Mouse (Mus musculus): ENCODE results near the gene Nfkbid. TPM values are rescaled to one million over a fixed set of nuclear protein-coding genes. Genes with fewer than 3 reads are reported as not detected.
"Not testable (repeated sequence)": the region's sequence is repeated elsewhere in the genome, so short reads cannot be mapped to it uniquely, and the experiment has no call there.

Gene Nfkbid
- polyA plus RNA-seq, 1 experiment from 2014 or later, result 2.0 TPM

DNA sequence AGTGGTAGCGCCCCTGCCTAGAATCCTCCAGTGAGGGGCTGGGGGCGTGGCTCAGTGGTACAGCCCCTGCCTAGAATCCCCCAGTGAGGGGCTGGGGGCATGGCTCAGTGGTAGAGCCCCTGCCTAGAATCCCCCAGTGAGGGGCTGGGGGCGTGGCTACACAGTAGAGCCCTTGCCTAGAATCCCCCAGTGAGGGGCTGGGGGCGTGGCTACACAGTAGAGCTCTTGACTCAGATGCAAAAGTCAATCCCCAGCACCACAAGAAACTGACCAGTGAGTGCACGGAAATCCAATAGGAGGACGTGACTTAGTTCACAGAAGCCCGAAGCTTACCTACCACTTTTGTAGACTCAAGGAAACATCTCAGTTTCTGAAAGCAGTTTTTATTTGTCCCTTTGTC, 54.6 kb downstream of the Nfkbid start:
- H3K4me3 ChIP-seq (ENCODE audit: low read length); ATAC-seq (ENCODE audit: low FRiP score, low TSS enrichment); H3K36me3 ChIP-seq (ENCODE audit: insufficient read depth, low read length); H3K4me2 ChIP-seq (replicated peaks; ENCODE audit: low read depth, low read length); H3K9ac ChIP-seq (replicated peaks; ENCODE audit: low read length); H3K27ac ChIP-seq (ENCODE audit: low read length); H3K9me3 ChIP-seq (ENCODE audit: low read length); H3K27me3 ChIP-seq (ENCODE audit: insufficient read depth, low read length); H3K4me1 ChIP-seq (ENCODE audit: insufficient read depth, low read length): not testable (repeated sequence)
- 88% methylated on average over 7 of the region's 7 CpGs for WGBS

DNA sequence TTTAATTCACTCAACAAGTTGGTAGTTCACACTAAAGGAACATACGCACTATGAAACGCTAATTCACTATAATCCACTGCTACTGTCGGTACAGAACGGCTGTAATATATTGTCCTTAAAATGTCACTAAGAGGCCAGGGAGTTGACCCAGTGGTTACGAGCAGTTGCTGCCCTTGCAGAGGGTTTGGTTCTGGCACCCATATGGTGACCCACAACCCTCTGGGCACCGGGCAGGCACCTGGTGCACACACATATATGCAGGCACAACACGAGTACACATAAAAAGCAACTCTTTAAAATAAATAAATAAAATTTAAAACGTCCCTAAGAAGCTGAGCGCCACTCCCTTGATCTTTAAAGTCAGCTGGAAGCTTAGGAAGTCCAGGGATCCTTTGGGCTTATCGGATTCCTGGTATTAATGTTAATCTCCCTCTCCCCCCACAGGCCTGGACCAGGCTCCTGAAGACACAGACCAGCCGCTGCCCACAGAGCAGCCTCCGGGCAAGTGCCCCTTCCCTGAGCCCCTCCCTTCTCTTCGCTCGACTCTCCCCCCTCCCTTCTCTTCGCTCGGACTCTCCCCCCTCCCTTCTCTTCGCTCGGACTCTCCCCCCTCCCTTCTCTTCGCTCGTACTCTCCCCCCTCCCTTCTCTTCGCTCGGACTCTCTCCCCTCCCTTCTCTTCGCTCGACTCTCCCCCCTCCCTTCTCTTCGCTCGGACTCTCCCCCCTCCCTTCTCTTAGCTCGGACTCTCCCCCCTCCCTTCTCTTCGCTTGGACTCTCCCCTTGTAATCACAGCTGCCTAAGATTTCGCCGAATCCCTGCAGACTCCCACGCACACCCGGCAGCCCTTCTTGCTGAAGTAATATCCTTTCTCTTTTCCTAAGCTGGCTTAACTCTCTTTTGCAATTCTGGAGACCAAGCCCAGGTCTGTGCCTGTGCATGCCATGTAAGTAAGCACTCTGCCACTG, 56.2 kb downstream of the Nfkbid start:
- peak overlapping the region; percentile 15 for H3K4me3 ChIP-seq (ENCODE audit: low read length)
- peaks cover 9% of the 10 kb centered on the region for H3K4me1 ChIP-seq (ENCODE audit: insufficient read depth, low read length)
- H3K9me3 ChIP-seq (ENCODE audit: low read length), result no peaks in the 10 kb centered on the region
- no peak overlapping the region for H3K27ac ChIP-seq (ENCODE audit: low read length)
- 5% methylated on average over 22 of the region's 32 CpGs for WGBS
- H3K36me3 ChIP-seq (ENCODE audit: insufficient read depth, low read length), result no peaks in the 10 kb centered on the region
- H3K27me3 ChIP-seq (ENCODE audit: insufficient read depth, low read length), result no peaks in the 10 kb centered on the region
- H3K4me2 ChIP-seq (replicated peaks; ENCODE audit: low read depth, low read length), result peak overlapping the region; percentile 48
- ATAC-seq (ENCODE audit: low FRiP score, low TSS enrichment), result peak; percentile 78; the same call in 1 of the 2 replicates
- no peak overlapping the region for H3K9ac ChIP-seq (replicated peaks; ENCODE audit: low read length)

Other genes with a start within 250 kb of the Nfkbid start
- 11.7 and 13.8 TPM in 2 replicates for gene Cox7a1, start 237.6 kb upstream of the Nfkbid start, polyA plus RNA-seq (2015; fragmentation: Nextera tagmentation; extraction: Ambion mirVana)
- 105 and 111 TPM in 2 replicates for gene Capns1, start 222.9 kb upstream of the Nfkbid start, polyA plus RNA-seq (2015; fragmentation: Nextera tagmentation; extraction: Ambion mirVana)
- gene Polr2i, start 189.8 kb upstream of the Nfkbid start, polyA plus RNA-seq (2015; fragmentation: Nextera tagmentation; extraction: Ambion mirVana), result 145 and 146 TPM in 2 replicates
- gene Tbcb, start 189.5 kb upstream of the Nfkbid start, polyA plus RNA-seq (2015; fragmentation: Nextera tagmentation; extraction: Ambion mirVana), result 180 and 206 TPM in 2 replicates
- not detected in 2 replicates for gene Ovol3, start 186.0 kb upstream of the Nfkbid start, polyA plus RNA-seq (2015; fragmentation: Nextera tagmentation; extraction: Ambion mirVana)
- 0.27 and 0.57 TPM in 2 replicates for gene Thap8, start 141.6 kb upstream of the Nfkbid start, polyA plus RNA-seq (2015; fragmentation: Nextera tagmentation; extraction: Ambion mirVana)
- 9.7 and 10.8 TPM in 2 replicates for gene Wdr62, start 141.3 kb upstream of the Nfkbid start, polyA plus RNA-seq (2015; fragmentation: Nextera tagmentation; extraction: Ambion mirVana)
- gene Clip3, start 130.0 kb upstream of the Nfkbid start, polyA plus RNA-seq (2015; fragmentation: Nextera tagmentation; extraction: Ambion mirVana), result 27.2 and 45.3 TPM in 2 replicates
- 106 and 107 TPM in 2 replicates for gene Alkbh6, start 113.0 kb upstream of the Nfkbid start, polyA plus RNA-seq (2015; fragmentation: Nextera tagmentation; extraction: Ambion mirVana)
- gene Syne4, start 106.9 kb upstream of the Nfkbid start, polyA plus RNA-seq (2015; fragmentation: Nextera tagmentation; extraction: Ambion mirVana), result 129 and 136 TPM in 2 replicates
- gene E130208F15Rik, start 100.0 kb upstream of the Nfkbid start, polyA plus RNA-seq (2015; fragmentation: Nextera tagmentation; extraction: Ambion mirVana), result 2.3 and 3.7 TPM in 2 replicates
- gene Sdhaf1, start 97.8 kb upstream of the Nfkbid start, polyA plus RNA-seq (2015; fragmentation: Nextera tagmentation; extraction: Ambion mirVana), result 17.2 and 18.1 TPM in 2 replicates
- 6.8 and 8.3 TPM in 2 replicates for gene Lrfn3, start 59.0 kb upstream of the Nfkbid start, polyA plus RNA-seq (2015; fragmentation: Nextera tagmentation; extraction: Ambion mirVana)
- gene Tyrobp, start 8.0 kb upstream of the Nfkbid start, polyA plus RNA-seq (2015; fragmentation: Nextera tagmentation; extraction: Ambion mirVana), result 29.3 and 31.4 TPM in 2 replicates
- 0.63 and 0.84 TPM in 2 replicates for gene Hcst, start 1.9 kb upstream of the Nfkbid start, polyA plus RNA-seq (2015; fragmentation: Nextera tagmentation; extraction: Ambion mirVana)
- gene Aplp1, start 23.8 kb downstream of the Nfkbid start, polyA plus RNA-seq (2015; fragmentation: Nextera tagmentation; extraction: Ambion mirVana), result 27.9 and 31.5 TPM in 2 replicates
- 0.78 and 1.1 TPM in 2 replicates for gene Kirrel2, start 36.0 kb downstream of the Nfkbid start, polyA plus RNA-seq (2015; fragmentation: Nextera tagmentation; extraction: Ambion mirVana)
- gene Nphs1, start 36.6 kb downstream of the Nfkbid start, polyA plus RNA-seq (2015; fragmentation: Nextera tagmentation; extraction: Ambion mirVana), result 5.4 and 5.5 TPM in 2 replicates
- 21.1 and 27.6 TPM in 2 replicates for gene Prodh2, start 71.9 kb downstream of the Nfkbid start, polyA plus RNA-seq (2015; fragmentation: Nextera tagmentation; extraction: Ambion mirVana)
- 12.0 and 14.9 TPM in 2 replicates for gene Arhgap33, start 113.3 kb downstream of the Nfkbid start, polyA plus RNA-seq (2015; fragmentation: Nextera tagmentation; extraction: Ambion mirVana)
- 18.0 and 20.6 TPM in 2 replicates for gene Hspb6, start 130.4 kb downstream of the Nfkbid start, polyA plus RNA-seq (2015; fragmentation: Nextera tagmentation; extraction: Ambion mirVana)
- 12.0 and 16.6 TPM in 2 replicates for gene Proser3, start 130.6 kb downstream of the Nfkbid start, polyA plus RNA-seq (2015; fragmentation: Nextera tagmentation; extraction: Ambion mirVana)
- 47.0 and 48.1 TPM in 2 replicates for gene Lin37, start 138.1 kb downstream of the Nfkbid start, polyA plus RNA-seq (2015; fragmentation: Nextera tagmentation; extraction: Ambion mirVana)
- gene U2af1l4, start 141.6 kb downstream of the Nfkbid start, polyA plus RNA-seq (2015; fragmentation: Nextera tagmentation; extraction: Ambion mirVana), result 91.6 and 99.4 TPM in 2 replicates
- 18.2 and 18.9 TPM in 2 replicates for gene Gm49396, start 141.6 kb downstream of the Nfkbid start, polyA plus RNA-seq (2015; fragmentation: Nextera tagmentation; extraction: Ambion mirVana)
- 142 and 148 TPM in 2 replicates for gene Psenen, start 141.9 kb downstream of the Nfkbid start, polyA plus RNA-seq (2015; fragmentation: Nextera tagmentation; extraction: Ambion mirVana)
- 6.0 and 8.7 TPM in 2 replicates for gene Igflr1, start 143.7 kb downstream of the Nfkbid start, polyA plus RNA-seq (2015; fragmentation: Nextera tagmentation; extraction: Ambion mirVana)
- gene Kmt2b, start 167.0 kb downstream of the Nfkbid start, polyA plus RNA-seq (2015; fragmentation: Nextera tagmentation; extraction: Ambion mirVana), result 7.8 and 9.0 TPM in 2 replicates
- gene Zbtb32, start 177.2 kb downstream of the Nfkbid start, polyA plus RNA-seq (2015; fragmentation: Nextera tagmentation; extraction: Ambion mirVana), result 0.77 and 1.3 TPM in 2 replicates
- 7.9 and 13.0 TPM in 2 replicates for gene Upk1a, start 191.1 kb downstream of the Nfkbid start, polyA plus RNA-seq (2015; fragmentation: Nextera tagmentation; extraction: Ambion mirVana)
- gene Cox6b1, start 204.4 kb downstream of the Nfkbid start, polyA plus RNA-seq (2015; fragmentation: Nextera tagmentation; extraction: Ambion mirVana), result 1,049 TPM in 2 replicates
- not detected in 2 replicates for gene Etv2, start 214.1 kb downstream of the Nfkbid start, polyA plus RNA-seq (2015; fragmentation: Nextera tagmentation; extraction: Ambion mirVana)
- gene Rbm42, start 228.6 kb downstream of the Nfkbid start, polyA plus RNA-seq (2015; fragmentation: Nextera tagmentation; extraction: Ambion mirVana), result 111 and 119 TPM in 2 replicates
- gene Haus5, start 243.3 kb downstream of the Nfkbid start, polyA plus RNA-seq (2015; fragmentation: Nextera tagmentation; extraction: Ambion mirVana), result 59.4 and 67.0 TPM in 2 replicates
- gene Pmis2, start 249.9 kb downstream of the Nfkbid start, polyA plus RNA-seq (2015; fragmentation: Nextera tagmentation; extraction: Ambion mirVana), result not detected in 2 replicates

All from kidney, embryonic 16.5 days (tissue).